Mouse (Mus musculus) stomach, postnatal 0 days (tissue): ENCODE data around the gene Samm50.

ENCODE experiments used
- CTCF ChIP-seq: IDR thresholded peaks from 2 replicates; pipeline ENCODE4 v1.5.1; 2016; ENCODE audit warnings: antibody characterized with exemption, low read depth, mild to moderate bottlenecking, moderate library complexity
- EP300 ChIP-seq: optimal IDR thresholded peaks from 2 replicates; pipeline ENCODE3; 2016; ENCODE audit warnings: antibody characterized with exemption

DNA sequence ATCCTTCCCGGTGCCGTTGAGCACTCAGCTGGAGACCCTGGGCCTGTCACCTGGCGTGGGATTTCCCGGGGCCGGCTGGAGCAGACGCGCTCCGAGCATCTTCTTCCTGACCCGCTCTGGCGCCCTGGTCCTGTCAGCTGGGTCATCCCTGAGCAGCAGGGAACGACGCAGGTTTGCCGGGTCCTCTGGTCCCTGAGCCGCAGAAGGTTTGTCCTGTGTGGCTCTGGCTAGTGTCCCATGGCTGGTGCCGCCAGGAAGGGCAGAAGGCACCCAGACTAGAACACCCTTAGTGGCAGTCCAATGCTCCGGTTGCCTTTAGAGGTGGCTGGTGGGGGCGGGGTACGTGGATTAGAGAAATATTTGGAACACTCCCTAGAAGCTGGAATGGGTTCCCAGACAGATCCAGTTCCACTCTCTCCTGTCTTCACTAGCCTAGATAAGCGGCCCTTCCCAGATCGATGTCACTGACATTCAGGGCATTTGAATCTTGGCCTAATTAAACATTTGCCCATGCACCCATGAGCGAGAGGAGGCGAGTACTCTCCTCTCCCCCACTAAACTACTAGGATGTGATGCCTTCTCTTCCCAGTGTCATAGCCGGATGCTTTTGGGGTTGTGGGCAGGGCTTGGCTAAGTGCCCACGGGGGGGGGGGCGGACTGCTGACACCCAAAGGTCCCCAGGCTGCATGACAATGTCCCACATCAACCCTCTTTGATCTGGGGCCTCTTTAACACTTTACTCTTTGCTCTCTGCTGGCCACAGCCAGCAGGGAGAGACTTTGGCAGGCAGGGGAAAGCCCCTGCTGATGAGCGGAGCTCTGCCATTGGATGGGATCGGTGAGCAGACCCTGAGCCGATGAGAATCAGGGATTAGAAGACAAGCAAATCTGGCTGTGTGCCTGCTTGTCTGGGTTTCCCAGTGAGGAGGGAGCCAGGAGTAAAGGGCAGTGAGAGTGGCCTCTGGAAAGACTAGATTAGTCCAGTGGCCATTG is 23.6 kb upstream of the Samm50 start:
- TF ChIP-seq CTCF (no peak), EP300 (no peak)
